Mouse (Mus musculus) hindbrain, embryonic 12.5 days (tissue): ENCODE results near the gene Krt13. TPM values are rescaled to one million over a fixed set of nuclear protein-coding genes. Genes with fewer than 3 reads are reported as not detected.

ENCODE experiments used
- ATAC-seq: fragments of 200-750 bp; cut with Nextera tagmentation; 2 replicates; pipeline ENCODE4 v1.8.0; 2017; ENCODE audit warnings: moderate TSS enrichment; ENCODE audit not compliant: low FRiP score
- H3K27ac ChIP-seq: fragments of 300-500 bp; sonication (generic); 2 replicates; pipeline ENCODE4 v1.5.1; 2016; ENCODE audit warnings: mild to moderate bottlenecking
- H3K27me3 ChIP-seq: fragments of 300-500 bp; sonication (generic); 2 replicates; pipeline ENCODE4 v1.6.1; 2016; ENCODE audit warnings: mild to moderate bottlenecking
- H3K36me3 ChIP-seq: fragments of 300-500 bp; sonication (generic); 2 replicates; pipeline ENCODE4 v1.6.1; 2016; ENCODE audit warnings: mild to moderate bottlenecking
- H3K4me1 ChIP-seq: fragments of 300-500 bp; sonication (generic); 2 replicates; pipeline ENCODE4 v1.6.1; 2016
- H3K4me2 ChIP-seq: fragments of 300-500 bp; sonication (generic); replicated peaks from 2 replicates; pipeline ENCODE4 v1.6.1; 2016; ENCODE audit warnings: mild to moderate bottlenecking
- H3K4me3 ChIP-seq: fragments of 300-500 bp; sonication (generic); 2 replicates; pipeline ENCODE4 v1.5.1; 2016; ENCODE audit warnings: mild to moderate bottlenecking
- H3K9ac ChIP-seq: fragments of 300-500 bp; sonication (generic); 2 replicates; pipeline ENCODE4 v1.6.1; 2016; ENCODE audit warnings: mild to moderate bottlenecking, moderate library complexity
- H3K9me3 ChIP-seq: fragments of 300-500 bp; sonication (generic); replicated peaks from 2 replicates; pipeline ENCODE4 v1.6.1; 2016; ENCODE audit warnings: mild to moderate bottlenecking
- WGBS: fragments of 180-500 bp; shearing (Covaris S2); methylation state at CpG from one replicate; pipeline ENCODE4 v1.1.7; 2016; 5-methylcytosine and 5-hydroxymethylcytosine counted together
- polyA plus RNA-seq: library from polyadenylated mRNA; unstranded; fragments of >200 nt; fragmentation: Nextera tagmentation; extraction: Ambion mirVana; gene quantifications from 2 replicates; pipeline ENCODE4 v1.2.1, GENCODE M21; 2016

Gene Krt13
- polyA plus RNA-seq, 1 experiment from 2014 or later = not detected

DNA sequence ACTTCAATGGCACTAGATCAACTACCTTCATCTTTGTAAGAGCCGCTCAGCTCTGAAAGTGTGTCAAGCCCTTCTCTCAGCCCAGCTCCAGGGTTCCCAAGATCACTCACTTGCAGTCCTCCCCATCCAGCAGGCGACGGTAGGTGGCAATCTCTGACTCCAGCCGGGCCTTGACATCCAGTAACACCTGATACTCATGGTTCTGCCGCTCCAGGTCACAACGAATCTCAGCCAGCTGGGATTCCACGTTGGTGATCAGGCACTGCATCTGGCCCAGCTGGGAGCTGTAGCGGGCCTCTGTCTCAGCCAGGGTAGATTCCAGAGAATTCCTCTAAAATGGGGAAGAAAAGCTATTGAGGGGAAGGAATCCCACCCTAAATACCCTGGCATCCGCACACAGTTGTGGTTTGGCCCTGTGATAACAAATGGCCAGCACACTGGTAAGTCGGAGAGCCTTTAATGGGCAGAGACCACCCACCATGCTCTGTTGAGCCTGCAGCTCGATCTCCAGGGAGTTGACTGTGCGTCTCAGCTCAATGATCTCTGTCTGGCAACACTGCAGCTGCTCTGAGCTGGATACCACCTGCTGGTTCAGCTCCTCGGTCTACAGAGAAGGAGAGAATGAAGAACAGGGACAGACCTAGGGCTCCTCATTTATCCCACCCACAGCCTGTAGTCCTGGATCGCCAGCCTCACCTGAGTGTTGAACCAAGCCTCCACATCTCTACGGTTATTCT lies 18.5 kb downstream of the Krt13 start:
- WGBS = 58% methylated on average over 15 of the region's 15 CpGs
- Histone ChIP-seq H3K4me3 (no peak overlapping the region), H3K4me1 (peaks cover 8% of the 10 kb centered on the region), H3K27ac (no peak overlapping the region), H3K27me3 (no peaks in the 10 kb centered on the region), H3K36me3 (no peaks in the 10 kb centered on the region), H3K9me3 (no peaks in the 10 kb centered on the region), H3K9ac (no peak overlapping the region), H3K4me2 (no peak overlapping the region)
- ATAC-seq = no peak

DNA sequence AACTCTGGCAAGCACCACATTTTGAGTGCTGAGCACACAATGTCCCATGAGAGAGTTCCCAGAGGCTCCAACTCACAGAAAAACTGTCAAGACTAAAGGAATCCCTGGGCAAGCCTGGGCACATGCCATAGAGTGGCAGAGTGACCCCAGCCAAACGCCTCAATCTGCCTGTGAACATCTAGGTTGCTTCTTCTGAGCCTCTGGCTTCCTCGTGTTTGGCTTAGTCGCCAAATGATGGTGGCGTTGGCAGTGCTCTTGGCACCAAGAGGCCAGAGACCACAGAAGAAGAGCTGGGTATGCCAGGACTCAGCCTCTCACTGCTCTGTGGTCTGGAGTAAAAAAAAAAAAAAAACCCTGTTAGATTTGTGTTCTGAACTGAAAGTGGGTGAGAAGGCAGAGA lies 21.0 kb downstream of the Krt13 start:
- Histone ChIP-seq H3K9me3 (no peaks in the 10 kb centered on the region), H3K4me1 (peaks cover 10% of the 10 kb centered on the region), H3K4me2 (no peak overlapping the region), H3K4me3 (no peak overlapping the region), H3K9ac (no peak overlapping the region), H3K27ac (no peak overlapping the region), H3K27me3 (no peaks in the 10 kb centered on the region), H3K36me3 (no peaks in the 10 kb centered on the region)
- ATAC-seq = no peak
- 88% methylated on average over 4 of the region's 4 CpGs for WGBS

GRCm38 (mm10) chr11:100097819-100098218 lies 23.5 kb downstream of the Krt13 start:
- H3K27ac ChIP-seq = no peak overlapping the region
- H3K27me3 ChIP-seq = no peaks in the 10 kb centered on the region
- WGBS = 76% methylated on average over 9 of the region's 9 CpGs
- H3K36me3 ChIP-seq = no peaks in the 10 kb centered on the region
- H3K9me3 ChIP-seq = no peaks in the 10 kb centered on the region
- no peak for ATAC-seq
- H3K4me1 ChIP-seq = peaks cover 10% of the 10 kb centered on the region
- H3K4me2 ChIP-seq = no peak overlapping the region
- H3K4me3 ChIP-seq = no peak overlapping the region
- no peak overlapping the region for H3K9ac ChIP-seq

DNA sequence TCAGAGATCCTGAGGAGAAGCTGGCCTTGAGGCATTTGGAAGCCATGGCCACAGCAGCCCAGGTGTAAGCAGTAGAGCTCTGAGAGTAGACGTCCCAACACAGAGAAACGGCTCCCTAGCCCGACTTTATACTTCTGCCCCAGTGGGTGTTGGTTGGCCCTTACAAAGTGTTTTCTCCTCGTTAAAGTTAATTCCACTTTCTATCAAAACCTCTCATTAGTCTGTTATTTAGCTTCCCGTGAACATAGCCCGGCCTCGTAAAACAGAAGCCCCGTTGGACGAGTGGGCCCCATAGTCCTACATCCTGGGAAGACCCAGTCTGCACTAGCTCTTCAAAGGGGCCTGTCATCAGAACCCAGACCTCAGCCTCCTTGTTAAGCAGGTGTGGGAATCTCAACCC lies 25.2 kb downstream of the Krt13 start, which contains the start of gene Krt35:
Krt35 (minus strand) TSS at position 101 of the 400 bp plus-strand sequence.
- H3K27me3 ChIP-seq = no peaks in the 10 kb centered on the region
- 90% methylated on average over 9 of the region's 9 CpGs for WGBS
- H3K9ac ChIP-seq = no peak within 1 kb of the TSS
- no peak for ATAC-seq
- peaks cover 10% of the 10 kb centered on the region for H3K4me1 ChIP-seq
- no peak within 1 kb of the TSS for H3K4me3 ChIP-seq
- H3K36me3 ChIP-seq = no peaks in the 10 kb centered on the region
- no peak within 1 kb of the TSS for H3K27ac ChIP-seq
- H3K9me3 ChIP-seq = no peaks in the 10 kb centered on the region
- H3K4me2 ChIP-seq = no peak within 1 kb of the TSS

DNA sequence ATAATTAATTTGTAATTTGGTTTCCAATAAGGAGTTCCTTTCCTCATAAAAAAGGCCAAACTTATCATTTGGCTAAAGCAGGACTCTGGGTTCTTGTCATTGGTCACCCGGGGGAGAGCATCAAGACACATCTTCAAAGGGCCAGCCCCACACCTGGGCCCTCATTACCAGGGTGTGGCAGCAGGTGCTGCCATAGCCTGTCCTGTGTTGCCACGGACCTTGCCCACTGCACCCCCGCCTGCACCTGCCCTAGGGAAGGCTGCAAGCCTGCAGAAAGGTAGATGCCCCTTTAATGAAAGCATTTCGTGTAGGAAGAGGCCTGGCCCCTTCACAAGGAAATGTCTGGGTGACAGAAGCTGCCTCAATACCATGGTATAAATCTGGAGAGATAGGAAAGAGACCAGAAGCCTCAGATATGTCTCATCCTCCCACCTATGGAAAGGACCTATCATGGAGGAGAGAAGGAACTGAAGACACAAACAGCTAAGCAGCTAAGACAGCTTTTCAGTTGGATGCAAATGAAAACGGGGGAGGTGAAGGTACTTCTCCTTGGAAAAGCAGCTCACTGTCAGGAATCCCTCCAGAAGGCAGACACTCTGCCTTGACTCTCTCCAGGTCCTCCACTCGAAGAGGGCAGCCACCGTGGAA lies 32.9 kb downstream of the Krt13 start:
- Histone ChIP-seq H3K27ac (no peak overlapping the region), H3K36me3 (no peaks in the 10 kb centered on the region), H3K4me2 (no peak overlapping the region), H3K9me3 (no peaks in the 10 kb centered on the region), H3K4me1 (no peaks in the 10 kb centered on the region), H3K9ac (no peak overlapping the region), H3K4me3 (no peak overlapping the region), H3K27me3 (no peaks in the 10 kb centered on the region)
- WGBS = 70% methylated on average over 7 of the region's 7 CpGs
- ATAC-seq = no peak

DNA sequence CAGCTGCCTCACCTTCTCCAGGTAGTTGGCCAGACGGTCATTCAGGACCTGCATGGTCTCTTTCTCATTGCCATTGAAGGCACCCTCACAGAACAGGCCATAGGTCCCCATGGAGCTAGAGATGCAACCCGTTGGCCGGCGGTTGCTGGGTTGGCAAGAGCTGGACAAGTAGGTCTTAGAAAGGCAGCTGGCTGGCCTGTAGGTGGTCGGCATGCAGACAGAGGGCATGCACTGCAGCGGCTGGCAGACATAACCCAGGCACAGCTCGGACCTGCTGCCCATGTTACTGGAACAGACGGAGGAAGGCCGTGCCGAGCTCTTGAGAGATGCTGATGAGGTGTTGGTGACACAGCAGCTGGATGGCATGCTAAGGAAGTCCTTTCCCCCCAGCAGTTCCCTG lies 33.5 kb downstream of the Krt13 start, which contains the start of gene Krt32:
Krt32 (minus strand) TSS at position 366 of the 400 bp plus-strand sequence.
- Histone ChIP-seq H3K9me3 (no peaks in the 10 kb centered on the region), H3K4me1 (no peaks in the 10 kb centered on the region), H3K27me3 (no peaks in the 10 kb centered on the region), H3K4me2 (no peak within 1 kb of the TSS), H3K36me3 (no peaks in the 10 kb centered on the region), H3K4me3 (no peak within 1 kb of the TSS), H3K9ac (no peak within 1 kb of the TSS), H3K27ac (no peak within 1 kb of the TSS)
- no peak for ATAC-seq
- WGBS = 98% methylated on average over 10 of the region's 10 CpGs

- Histone ChIP-seq H3K36me3 (no peaks in the 10 kb centered on the region), H3K9me3 (no peaks in the 10 kb centered on the region), H3K27ac (no peak overlapping the region), H3K27me3 (no peaks in the 10 kb centered on the region), H3K9ac (no peak overlapping the region), H3K4me1 (no peaks in the 10 kb centered on the region), H3K4me3 (no peak overlapping the region), H3K4me2 (no peak overlapping the region)
- no peak for ATAC-seq
- WGBS = 66% methylated on average over 1 of the region's 1 CpGs
Measured at GRCm38 (mm10) chr11:100073873-100074272, 47.5 kb downstream of the Krt13 start.

Other genes starting within 250 kb of the Krt13 start
- gene Krtap9-1, start 248.2 kb downstream of the Krt13 start, polyA plus RNA-seq = not detected in 2 replicates
- gene Gm11567, start 242.4 kb downstream of the Krt13 start, polyA plus RNA-seq = not detected in 2 replicates
- gene Krtap31-1, start 213.6 kb downstream of the Krt13 start, polyA plus RNA-seq = not detected in 2 replicates
- gene Gm11565, start 206.8 kb downstream of the Krt13 start, polyA plus RNA-seq = not detected in 2 replicates
- not detected in 2 replicates for gene Krtap31-2, start 185.3 kb downstream of the Krt13 start, polyA plus RNA-seq
- gene Krtap9-5, start 173.1 kb downstream of the Krt13 start, polyA plus RNA-seq = not detected in 2 replicates
- gene Krtap29-1, start 142.5 kb downstream of the Krt13 start, polyA plus RNA-seq = not detected in 2 replicates
- gene Krtap16-1, start 135.0 kb downstream of the Krt13 start, polyA plus RNA-seq = not detected in 2 replicates
- gene Krtap17-1, start 127.6 kb downstream of the Krt13 start, polyA plus RNA-seq = not detected in 2 replicates
- not detected in 2 replicates for gene Krt33a, start 105.4 kb downstream of the Krt13 start, polyA plus RNA-seq
- 0.14 TPM in 1 of 2 replicates, not detected in the other for gene Krt33b, start 91.7 kb downstream of the Krt13 start, polyA plus RNA-seq
- gene Krt34, start 80.0 kb downstream of the Krt13 start, polyA plus RNA-seq = not detected in 2 replicates
- not detected in 2 replicates for gene Krt31, start 71.0 kb downstream of the Krt13 start, polyA plus RNA-seq
- not detected in 2 replicates for gene Krt32, start 33.3 kb downstream of the Krt13 start, polyA plus RNA-seq
- not detected in 2 replicates for gene Krt35, start 25.3 kb downstream of the Krt13 start, polyA plus RNA-seq
- gene Krt36, start 15.9 kb downstream of the Krt13 start, polyA plus RNA-seq = not detected in 2 replicates
- 10.5 and 17.3 TPM in 2 replicates for gene Krt15, start 14.4 kb upstream of the Krt13 start, polyA plus RNA-seq
- gene Krt19, start 27.1 kb upstream of the Krt13 start, polyA plus RNA-seq = 4.5 and 6.7 TPM in 2 replicates
- 0.08 TPM in 1 of 2 replicates, not detected in the other for gene Krt9, start 71.7 kb upstream of the Krt13 start, polyA plus RNA-seq
- 10.2 and 12.3 TPM in 2 replicates for gene Krt14, start 86.0 kb upstream of the Krt13 start, polyA plus RNA-seq
- gene Krt16, start 127.3 kb upstream of the Krt13 start, polyA plus RNA-seq = not detected in 2 replicates
- gene Krt17, start 139.5 kb upstream of the Krt13 start, polyA plus RNA-seq = 3.1 and 3.2 TPM in 2 replicates
- not detected in 2 replicates for gene Krt42, start 148.3 kb upstream of the Krt13 start, polyA plus RNA-seq
- gene Eif1, start 198.3 kb upstream of the Krt13 start, polyA plus RNA-seq = 1,343 and 1,447 TPM in 2 replicates
- 0.89 TPM in 1 of 2 replicates, not detected in the other for gene Gast, start 212.8 kb upstream of the Krt13 start, polyA plus RNA-seq
- 53.7 and 58.0 TPM in 2 replicates for gene Hap1, start 234.6 kb upstream of the Krt13 start, polyA plus RNA-seq